Mouse (Mus musculus) urinary bladder, postnatal 10 days (tissue): Measurements from ENCODE around the gene Sema5a.

Experiments
- DNase-seq: peaks from one replicate; pipeline ENCODE4 v3.0.0; 2022; ENCODE audit warnings: low spot score

Gene Sema5a

DNA sequence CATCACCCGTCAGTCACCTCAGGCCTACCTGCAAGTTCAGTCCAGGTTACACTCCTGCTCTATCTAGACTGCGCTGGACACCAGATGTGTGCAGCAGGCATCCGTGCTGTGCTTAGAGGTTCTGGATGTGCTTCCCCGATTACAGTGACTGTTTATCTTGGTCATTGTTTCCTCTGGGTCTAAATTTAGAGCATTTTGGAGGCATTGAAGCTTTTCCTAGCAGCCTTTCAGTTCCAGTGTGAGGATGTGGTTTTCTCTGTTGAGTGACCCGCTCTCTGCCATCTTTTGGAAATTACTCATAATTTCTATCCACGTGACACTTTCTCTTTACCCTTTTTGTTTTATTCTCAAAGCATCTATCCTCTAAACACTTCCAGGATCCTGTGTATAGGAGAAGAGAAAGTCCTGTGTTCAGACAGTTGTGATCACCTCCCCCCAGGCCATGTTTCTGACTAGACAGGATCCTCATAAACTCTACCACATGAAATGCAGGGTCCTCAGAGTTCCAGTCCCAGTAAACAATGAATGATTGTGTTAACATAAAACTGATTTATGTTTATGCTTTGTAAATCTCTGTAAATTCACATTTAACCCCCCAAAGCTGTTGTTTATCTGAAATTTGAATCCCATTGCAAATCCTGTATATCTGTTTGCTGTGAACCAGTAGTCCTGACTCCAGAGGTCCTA, 62.1 kb downstream of the Sema5a start:
- DNase-seq = no peak

DNA sequence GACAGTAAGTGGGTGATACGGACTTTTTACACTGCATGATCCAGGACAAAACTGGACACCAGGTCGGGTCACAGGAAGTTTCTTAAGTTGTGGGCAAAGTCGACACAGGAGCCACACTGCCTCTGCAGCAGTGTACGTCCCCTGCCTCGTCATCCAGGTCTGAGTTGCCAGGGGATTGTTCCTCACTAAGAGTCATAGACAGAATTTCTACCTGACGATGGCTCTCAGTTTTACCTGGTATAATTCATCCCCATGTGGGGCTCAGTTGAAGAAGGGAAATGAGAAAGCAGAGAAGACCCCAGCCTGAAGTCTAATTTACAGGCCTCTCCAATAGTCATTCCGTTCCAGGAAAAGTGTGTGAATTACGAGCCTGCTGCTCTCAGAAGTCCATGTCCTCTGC, 66.2 kb downstream of the Sema5a start:
- DNase-seq = no peak

DNA sequence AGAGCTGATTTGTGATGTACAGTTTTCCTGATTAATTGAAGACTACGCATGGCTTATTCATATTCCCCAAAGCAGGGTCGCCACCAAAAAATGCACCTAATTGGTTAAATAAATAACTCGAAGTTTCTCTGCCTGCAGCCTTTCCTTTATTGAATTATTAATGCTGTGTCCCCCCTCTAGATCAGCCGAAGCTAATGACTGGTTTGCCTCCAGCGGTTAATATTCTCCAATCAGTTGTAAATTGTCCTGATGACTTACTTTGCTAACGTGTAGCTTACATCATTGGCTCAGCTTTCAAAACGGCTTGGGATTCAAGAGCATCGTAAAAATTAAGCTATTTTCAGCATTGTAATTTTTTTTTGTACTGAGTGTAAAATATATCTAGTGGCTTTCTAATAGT, 66.7 kb downstream of the Sema5a start:
- no peak for DNase-seq

DNA sequence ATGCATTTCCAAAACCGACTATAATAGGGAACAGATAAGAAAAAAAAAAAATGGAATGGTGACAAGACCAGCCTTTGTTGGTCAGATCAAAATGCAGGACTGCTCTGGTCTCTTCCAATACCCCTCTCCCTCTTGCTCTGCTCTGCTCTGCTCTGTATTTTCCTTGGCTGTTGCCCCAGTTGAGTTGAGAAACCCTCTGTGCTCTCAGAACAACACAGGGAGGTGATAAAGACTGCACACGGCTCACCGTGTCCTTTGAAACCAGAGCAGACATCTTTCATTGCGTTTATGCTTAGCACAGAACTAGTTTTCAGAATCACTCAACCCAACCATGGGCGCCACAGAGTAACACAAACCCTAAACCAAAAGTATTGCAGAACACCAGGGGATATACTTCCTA, 72.5 kb downstream of the Sema5a start:
- DNase-seq = no peak

DNA sequence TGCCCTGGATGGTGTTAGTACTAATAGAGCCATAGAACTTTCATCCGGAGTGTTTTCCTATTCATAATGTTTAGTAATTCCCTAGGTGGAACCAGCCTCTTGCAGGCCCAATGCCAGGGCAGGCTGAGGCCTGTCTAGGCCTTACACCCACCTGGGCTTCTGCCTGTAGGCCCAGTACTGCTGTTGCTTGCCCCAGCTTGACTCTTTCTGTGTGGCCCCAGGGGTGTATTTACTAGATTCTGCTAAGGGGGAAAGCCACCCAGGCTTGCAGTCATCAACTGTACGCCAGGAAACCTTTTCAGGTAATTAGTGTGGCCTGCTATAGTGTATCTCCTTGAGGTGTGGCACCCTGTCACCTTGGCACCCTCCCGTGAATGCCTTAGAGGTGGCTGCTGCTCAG, 76.1 kb downstream of the Sema5a start:
- DNase-seq = no peak

DNA sequence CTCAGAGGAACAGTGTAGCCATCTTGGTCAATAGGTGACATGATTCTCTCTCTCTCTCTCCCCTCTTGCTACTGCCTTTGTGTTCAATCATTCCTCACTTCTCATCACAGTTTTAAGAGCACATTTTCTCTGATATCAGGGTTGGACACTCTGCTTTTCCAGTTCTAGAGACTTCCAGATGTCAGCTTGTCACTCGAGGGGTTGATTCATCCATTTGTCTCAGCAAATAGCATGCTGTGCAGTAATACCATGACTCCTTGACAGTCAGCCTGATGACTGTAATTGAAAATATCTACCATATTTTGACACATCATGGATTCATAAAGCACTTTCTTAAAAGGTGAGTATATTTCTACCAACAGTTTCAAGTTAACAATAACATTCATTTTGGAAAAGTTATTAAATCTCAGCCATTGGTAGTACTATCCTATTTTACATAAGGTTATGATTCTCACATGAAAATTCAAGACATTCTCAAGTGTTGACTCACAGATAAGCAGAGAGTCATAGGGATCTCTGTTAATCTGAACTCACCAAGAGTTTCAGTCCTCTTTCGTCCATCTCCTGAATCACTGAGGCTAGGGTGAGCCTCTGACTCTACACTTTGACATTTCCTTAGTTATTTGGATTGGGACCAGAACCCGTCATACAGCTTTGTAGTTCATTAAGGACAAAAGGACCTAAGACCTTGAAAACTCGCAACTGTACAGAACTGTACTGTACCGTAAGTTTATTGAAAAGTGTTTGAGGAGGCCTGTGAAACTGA, 78.0 kb downstream of the Sema5a start:
- no peak for DNase-seq

DNA sequence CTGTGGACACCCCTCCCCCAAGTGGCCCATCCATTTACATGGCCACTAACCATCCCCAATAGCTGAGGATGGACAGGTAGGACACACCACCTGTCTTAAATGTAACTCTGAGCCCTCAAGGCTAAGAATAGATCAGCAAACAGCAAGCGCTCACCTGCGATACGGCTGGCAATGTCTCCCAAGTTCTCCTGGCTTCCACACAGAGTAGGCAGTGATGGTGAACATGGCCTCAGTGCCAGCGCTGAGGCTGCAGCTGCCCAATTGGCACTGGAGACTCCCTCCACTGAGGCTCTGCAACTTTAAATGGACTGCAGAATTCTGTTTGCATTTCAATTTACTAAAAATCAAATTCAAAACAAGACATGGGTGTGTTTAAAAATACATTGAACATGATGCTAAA, 78.6 kb downstream of the Sema5a start:
- DNase-seq = no peak

DNA sequence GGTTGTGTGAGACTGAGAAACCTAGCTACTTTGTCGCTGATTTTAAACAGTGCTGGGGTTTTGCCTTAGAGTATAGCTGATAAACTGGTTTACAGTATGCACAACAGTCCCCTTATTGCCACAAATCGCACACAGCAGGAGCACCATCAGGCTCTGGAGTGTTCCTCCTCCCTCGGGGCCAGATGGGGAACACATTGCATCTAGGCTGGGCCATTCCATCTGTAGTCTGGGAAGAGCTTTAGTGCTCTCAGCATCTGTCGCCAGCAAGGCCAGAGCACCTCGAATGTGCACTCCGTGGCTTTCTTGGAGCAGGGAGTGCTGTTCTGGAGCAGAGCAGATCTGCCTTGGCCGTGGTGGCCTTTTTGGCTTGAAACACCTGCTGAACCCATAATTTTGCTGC, 79.5 kb downstream of the Sema5a start:
- no peak for DNase-seq

DNA sequence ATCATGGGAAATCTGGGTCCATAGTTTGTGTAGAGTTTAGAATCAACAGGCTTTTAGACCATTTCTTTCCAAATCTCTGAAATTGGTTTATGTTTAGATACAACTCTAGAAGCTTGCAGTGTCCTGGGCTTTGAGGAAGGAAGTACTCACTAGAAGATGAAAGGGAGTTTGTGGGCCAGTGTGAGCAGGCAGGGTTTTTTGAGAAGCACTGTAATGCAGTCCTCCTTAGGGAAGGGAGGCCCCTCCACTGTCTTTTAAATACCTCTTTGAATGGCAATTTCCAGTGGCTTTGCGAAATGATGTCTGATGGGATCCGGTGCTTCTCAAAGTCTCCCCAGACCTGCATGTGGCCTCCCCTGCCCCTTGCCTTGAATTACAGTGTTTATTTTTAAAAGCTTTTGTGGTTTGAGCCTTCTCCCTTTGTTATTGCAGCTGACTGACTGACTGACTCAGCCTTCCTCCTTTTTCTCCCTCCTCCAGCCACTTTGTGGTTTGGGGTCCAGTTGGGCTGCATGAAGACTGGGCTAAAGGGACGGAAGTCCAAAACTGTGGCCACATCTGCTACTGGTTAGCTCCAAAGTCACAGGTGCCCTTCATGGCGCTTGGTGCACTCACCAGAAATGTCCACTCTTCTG, 83.9 kb downstream of the Sema5a start:
- no peak for DNase-seq

DNA sequence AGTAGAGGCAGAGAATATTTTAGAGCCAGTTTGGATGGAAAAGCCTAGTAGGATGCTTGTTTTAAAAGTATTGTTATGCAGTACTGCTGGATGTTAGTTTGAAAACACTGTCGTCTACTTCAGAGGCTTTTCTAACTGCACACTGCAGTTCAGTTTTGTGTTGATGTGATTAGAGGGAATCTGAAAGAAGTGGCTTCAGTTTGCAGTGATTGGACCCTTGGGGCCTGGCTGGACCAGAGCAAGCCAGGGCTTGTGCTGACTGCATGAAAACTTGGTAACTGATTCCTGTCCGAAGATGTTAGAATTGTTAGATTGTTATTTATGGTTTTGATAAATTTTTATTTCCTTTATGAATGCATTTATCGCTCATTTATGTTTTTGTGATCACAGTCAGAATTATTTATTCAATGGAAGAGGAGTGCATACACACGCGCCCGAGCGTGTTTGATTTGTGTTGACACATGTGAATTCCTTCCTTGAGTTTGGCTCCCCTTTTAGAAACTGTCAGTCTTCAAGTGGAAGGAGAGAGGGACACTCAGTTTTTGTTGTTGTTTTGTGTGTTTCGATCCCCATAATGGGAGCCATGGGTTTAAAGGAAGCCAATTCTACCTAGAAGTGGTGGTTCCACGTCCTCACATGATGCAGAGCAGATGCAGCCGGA, 85.2 kb downstream of the Sema5a start:
- DNase-seq = no peak

DNA sequence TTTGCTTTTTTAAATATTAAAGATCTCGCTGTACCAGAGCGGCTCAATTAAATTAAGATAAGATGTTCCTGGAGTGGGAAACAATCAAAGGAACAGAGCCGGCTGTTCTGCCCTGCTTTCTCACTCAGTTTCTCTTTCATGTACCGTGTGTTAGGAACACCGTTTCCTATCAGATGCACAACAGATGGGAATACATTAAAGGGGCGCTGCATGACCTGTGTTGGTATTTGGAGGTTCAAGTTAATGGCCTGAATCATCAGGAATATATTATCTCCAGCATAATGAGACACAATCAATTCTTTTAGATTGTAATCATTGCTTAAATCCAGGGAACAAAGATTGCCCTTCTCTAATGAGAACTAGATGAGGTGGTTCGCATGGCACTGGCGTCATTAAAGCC, 85.8 kb downstream of the Sema5a start:
- DNase-seq = no peak

DNA sequence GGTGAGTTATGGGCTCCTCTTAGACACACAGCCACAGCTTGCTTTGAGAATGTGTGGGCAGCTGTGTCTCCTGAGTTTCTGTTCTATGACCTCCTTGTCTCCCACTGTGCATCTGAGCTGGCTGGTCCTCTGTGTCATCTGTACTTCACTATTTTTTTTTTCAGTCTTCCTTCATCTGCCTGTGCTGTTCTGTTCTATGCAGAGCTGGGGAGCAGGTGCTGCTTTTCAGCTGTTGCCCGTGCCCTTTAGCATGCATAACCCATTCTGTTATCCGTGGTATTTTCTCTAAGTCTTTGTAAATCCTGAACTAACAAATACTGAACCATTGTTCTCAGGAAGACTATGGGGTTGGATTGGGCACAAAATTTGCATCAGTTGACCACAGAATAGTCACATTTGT, 86.4 kb downstream of the Sema5a start:
- no peak for DNase-seq

DNA sequence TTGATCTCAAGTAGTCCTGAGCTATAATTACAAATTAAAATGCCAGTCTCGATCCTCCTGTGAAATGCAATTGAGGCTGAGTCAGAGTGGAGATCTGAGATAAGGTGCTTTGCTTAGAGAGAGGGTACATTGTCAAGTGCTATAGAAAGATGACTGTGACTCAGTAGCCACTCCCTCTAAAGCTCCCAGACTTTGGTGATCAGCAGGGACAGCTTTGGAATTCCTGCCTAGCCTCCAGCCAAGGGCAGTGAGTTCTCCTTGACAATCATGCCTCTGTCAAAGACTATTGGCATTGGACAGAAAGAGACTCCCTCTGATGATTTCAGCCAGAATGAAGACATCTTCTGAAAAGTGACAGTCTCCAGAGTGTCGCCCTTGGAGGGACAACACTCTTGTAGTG, 88.8 kb downstream of the Sema5a start:
- DNase-seq = no peak

DNA sequence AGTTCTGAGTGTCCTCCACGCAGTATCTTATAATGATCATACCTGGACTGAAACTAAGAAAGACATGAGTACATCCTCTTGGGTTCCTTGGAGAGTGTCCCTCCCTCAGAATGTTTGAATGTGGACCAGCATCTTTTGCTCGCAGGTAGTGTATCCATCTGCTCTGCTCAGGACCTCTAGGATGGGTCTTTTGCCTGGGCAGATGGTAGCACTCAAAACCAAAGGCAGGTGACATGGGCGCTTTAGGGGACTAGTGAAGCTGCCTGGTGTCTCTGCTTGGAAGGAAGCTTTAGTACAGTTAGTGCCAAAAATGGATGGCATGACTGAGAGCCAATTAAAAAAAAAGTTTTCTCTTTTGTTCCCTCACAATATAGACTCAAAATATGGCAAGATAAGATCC, 93.2 kb downstream of the Sema5a start:
- DNase-seq = no peak

DNA sequence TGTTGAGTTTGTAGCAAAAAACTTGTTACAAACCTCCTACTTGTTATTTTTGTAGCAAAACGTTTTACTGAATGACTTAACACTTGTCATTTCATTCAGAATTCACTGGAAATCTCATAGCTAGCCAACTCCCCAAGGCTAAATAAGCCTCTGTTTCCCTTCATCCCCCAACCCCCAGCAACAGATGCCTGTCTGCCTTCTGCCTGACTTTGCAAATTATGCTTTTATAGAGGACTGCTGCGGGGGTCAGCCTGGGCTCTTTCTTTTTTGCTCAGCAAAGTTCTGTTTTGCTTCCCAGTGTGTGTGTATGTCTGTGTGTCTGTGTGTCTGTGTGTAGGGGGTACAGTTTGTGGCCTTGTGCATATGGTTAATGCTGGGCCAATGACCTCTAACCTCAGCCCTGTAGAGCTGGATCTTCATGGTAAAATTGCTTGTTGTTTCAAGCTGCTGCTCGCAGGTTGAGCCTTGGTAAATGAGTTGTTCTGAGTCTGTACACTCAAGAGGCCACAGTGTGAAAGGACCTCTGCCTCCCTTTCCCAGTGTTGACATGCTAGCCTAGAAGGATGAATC, 94.2 kb downstream of the Sema5a start:
- no peak for DNase-seq

DNA sequence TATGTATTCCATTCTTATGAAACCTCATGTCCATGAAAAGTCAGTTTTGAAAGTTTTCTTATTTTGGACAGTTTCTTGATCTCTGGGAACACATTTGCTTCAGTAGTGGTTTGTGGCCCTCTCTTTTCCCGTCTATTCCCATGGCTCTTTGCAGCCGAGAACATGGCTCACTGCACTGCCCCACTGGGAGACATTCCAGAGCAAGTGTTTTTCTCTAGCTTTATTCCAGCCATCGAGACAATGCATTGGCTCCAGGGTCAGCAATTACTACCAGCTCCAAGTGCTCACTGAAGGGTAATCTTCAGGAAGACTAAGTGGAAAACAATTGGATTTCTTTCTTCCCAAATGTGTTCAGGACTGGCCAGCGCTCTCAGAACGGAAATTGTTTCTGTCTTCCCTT, 94.8 kb downstream of the Sema5a start:
- DNase-seq = no peak

DNA sequence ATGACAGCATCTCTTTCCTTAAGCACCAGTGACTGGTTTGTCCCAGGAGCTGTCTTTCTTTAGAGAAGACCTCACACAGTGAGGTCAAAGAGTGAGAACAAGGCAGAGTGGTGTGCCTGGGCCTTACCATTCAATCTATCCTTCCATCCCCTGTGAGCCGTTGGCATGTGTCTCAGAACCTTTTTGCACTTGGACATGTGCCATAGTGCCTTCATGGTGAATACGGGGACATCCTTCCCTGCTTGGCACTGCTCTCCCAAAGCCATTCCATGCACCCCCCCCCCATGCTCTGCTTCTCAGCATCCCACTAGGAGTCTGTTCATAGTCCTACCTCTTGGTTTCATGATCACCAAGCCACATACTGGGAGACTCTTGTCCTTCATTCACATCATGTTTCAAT, 96.8 kb downstream of the Sema5a start:
- DNase-seq = no peak

DNA sequence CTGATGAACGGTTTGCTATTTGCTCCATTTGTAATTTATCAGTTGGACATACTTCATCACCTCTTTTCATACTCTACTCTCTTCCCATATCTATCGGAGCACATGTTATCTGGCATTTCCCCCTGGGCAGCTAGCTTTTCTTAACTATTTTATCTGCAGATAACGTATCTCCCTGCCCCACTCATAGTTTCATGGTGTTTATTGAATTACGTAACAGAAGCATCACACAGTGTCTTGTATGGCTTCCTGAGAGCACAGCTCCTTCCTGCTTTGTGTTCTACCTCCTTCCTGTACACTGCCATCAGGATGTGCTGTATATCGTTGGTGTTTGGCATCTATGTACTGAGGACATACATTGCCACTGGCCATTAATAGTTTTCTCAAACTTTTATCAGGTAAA, 98.9 kb downstream of the Sema5a start:
- DNase-seq = no peak

DNA sequence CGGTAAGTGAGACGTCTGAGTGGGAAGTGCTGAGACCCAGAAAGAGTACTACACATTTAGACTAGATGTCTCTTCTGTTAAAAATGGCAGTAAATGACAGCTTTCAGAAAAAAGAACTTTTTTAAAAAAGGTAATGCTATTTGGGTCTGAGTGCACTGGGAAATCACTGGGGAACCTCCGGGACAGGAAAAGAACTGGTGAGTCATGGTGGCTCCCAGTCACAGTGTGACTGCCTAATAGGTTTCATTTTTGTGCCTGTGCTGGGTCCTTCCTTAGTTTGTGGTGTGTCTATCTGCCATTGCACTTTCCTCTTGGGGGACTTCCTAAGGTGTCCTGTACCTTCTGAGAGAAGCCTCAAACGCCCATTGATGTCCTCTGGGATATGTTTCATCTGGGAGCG, 102.7 kb downstream of the Sema5a start:
- no peak for DNase-seq

DNA sequence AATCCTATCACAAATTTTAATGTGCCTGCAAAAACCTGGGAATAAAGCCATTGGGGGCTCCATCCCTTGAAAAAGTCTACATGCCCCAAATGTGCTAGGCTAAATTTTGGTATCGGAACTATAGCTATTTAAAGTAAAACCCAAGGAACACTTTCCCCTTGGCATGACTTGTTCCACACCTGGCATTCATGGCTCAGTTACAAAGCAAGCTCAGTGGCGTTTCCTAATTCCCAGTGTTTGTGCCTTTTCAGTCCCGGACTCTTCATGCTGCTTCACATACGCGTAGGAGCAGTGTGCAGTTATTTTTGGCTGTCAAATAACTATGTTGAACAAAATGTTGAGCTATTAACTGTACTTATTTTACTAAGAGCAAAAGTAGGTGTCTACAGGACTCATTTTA, 104.7 kb downstream of the Sema5a start:
- DNase-seq = no peak

DNA sequence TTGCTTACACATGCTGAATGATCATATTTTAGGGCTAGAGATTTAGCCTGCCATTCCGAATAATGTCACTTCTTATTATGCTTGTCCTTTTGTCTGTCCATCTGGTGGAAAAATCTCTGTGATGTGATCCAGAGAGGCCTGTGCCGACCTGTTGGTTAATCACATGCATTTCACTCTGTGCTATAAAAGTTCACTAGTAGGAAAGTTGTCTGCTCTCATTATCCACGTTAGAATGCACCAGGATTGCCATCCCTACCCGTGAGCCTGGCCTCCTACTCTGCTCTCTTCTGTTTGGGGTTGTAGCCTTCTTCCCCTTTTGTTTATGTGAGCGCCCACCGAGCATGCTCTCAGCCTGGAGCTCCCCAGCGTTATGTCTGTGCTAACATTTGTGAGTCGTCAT, 108.4 kb downstream of the Sema5a start:
- DNase-seq = no peak

DNA sequence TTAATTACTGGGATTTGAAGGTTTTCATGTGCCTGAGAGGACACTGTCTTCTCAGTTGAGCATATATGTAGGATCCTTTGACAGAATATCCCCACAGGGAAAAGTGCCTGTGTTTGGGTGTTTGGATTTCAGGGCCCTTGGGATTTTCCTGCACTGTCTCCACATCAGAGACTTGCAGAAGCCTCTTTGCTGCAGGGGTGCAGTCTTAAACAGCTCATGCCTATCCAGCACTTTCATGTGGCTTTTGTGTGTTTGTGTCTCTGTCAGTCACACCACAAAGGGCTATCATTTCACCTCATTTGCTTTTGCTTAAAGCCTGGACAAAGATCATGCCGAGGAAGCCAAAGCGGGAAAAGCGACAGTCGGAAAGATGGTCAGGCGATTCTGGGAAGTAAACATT, 108.9 kb downstream of the Sema5a start:
- no peak for DNase-seq

DNA sequence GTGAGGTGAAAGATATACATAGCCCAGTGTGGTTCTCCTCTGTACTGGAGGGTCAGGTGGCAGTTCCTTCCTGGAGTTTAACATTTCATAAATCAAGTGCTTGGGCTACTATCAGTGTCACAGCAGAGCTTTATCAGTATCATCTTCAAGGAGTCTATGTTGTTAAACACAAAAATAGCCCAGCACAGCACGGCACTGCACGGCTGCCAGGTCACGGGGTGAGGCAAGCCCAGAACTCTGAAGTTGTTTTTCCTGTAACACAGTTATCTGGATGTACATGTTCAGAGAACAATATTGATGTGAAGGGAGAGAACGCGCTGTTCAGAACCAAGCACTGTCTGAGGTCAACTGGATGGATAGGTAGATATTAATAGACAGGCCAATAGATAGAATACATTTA, 112.2 kb downstream of the Sema5a start:
- DNase-seq = no peak
